Mouse (Mus musculus) MEL-GATA-1-ER (cell line): Measurements from ENCODE around the gene Hs3st5.

Experiments
- DNase-seq: peaks from one replicate; pipeline ENCODE4 v3.0.0-alpha.2; 2012; ENCODE audit warnings: low read depth; ENCODE audit errors: extremely low read depth

Gene Hs3st5

GRCm38 (mm10) chr10:36800925-36801482 lies 294.4 kb downstream of the Hs3st5 start:
- DNase-seq = no peak

- no peak for DNase-seq
Measured at GRCm38 (mm10) chr10:36803705-36804104, 297.1 kb downstream of the Hs3st5 start.

GRCm38 (mm10) chr10:36805265-36805664 lies 298.7 kb downstream of the Hs3st5 start:
- DNase-seq = no peak

- DNase-seq = no peak
Measured at GRCm38 (mm10) chr10:36805788-36806187, 299.2 kb downstream of the Hs3st5 start.

GRCm38 (mm10) chr10:36807007-36807406 lies 300.4 kb downstream of the Hs3st5 start:
- DNase-seq = no peak

GRCm38 (mm10) chr10:36818867-36819266 lies 312.3 kb downstream of the Hs3st5 start:
- no peak for DNase-seq

- DNase-seq = no peak
Measured at GRCm38 (mm10) chr10:36829079-36829478, 322.5 kb downstream of the Hs3st5 start.

GRCm38 (mm10) chr10:36832204-36832603 lies 325.6 kb downstream of the Hs3st5 start:
- no peak for DNase-seq

- DNase-seq = no peak
Measured at GRCm38 (mm10) chr10:36834224-36834623, 327.6 kb downstream of the Hs3st5 start.

- no peak for DNase-seq
Measured at GRCm38 (mm10) chr10:36835836-36836516, 329.4 kb downstream of the Hs3st5 start.

GRCm38 (mm10) chr10:36850231-36850630 lies 343.6 kb downstream of the Hs3st5 start:
- DNase-seq = no peak

- DNase-seq = no peak
Measured at GRCm38 (mm10) chr10:36862127-36862895, 355.7 kb downstream of the Hs3st5 start.
